Mouse (Mus musculus) embryonic facial prominence, embryonic 13.5 days (tissue): ENCODE results near the gene Rock2. TPM values are rescaled to one million over a fixed set of nuclear protein-coding genes. Genes with fewer than 3 reads are reported as not detected.

Experiments used
- ATAC-seq: fragments of 200-750 bp; cut with Nextera tagmentation; 2 replicates; pipeline ENCODE4 v1.8.0; 2017; ENCODE audit warnings: low read depth; ENCODE audit not compliant: insufficient number of reproducible peaks, insufficient read depth, low FRiP score, low TSS enrichment
- H3K27ac ChIP-seq: fragments of 300-500 bp; sonication (generic); 2 replicates; pipeline ENCODE4 v1.5.1; 2015; ENCODE audit warnings: moderate library complexity, mild to moderate bottlenecking, inconsistent platforms
- H3K27me3 ChIP-seq: fragments of 300-500 bp; sonication (generic); 2 replicates; pipeline ENCODE4 v1.6.1; 2015; ENCODE audit warnings: mild to moderate bottlenecking, inconsistent platforms
- H3K36me3 ChIP-seq: fragments of 300-500 bp; sonication (generic); 2 replicates; pipeline ENCODE4 v1.6.1; 2015; ENCODE audit warnings: mild to moderate bottlenecking, inconsistent platforms
- H3K4me1 ChIP-seq: fragments of 300-500 bp; sonication (generic); 2 replicates; pipeline ENCODE4 v1.6.1; 2015; ENCODE audit warnings: inconsistent platforms
- H3K4me2 ChIP-seq: fragments of 300-500 bp; sonication (generic); 2 replicates; pipeline ENCODE4 v1.6.1; 2015; ENCODE audit warnings: moderate library complexity, mild to moderate bottlenecking, inconsistent platforms
- H3K4me3 ChIP-seq: fragments of 300-500 bp; sonication (generic); 2 replicates; pipeline ENCODE4 v1.5.1; 2015; ENCODE audit warnings: mild to moderate bottlenecking, inconsistent platforms
- H3K9ac ChIP-seq: fragments of 300-500 bp; sonication (generic); 2 replicates; pipeline ENCODE4 v1.6.1; 2015; ENCODE audit warnings: mild to moderate bottlenecking, inconsistent platforms
- H3K9me3 ChIP-seq: fragments of 300-500 bp; sonication (generic); 2 replicates; pipeline ENCODE4 v1.6.1; 2016; ENCODE audit warnings: inconsistent platforms
- WGBS: fragments of 180-500 bp; shearing (Covaris S2); methylation state at CpG from one replicate; pipeline ENCODE4 v1.1.7; 2015; ENCODE audit warnings: mixed read lengths; 5-methylcytosine and 5-hydroxymethylcytosine counted together
- polyA plus RNA-seq: library from polyadenylated mRNA; unstranded; fragments of >200 nt; fragmentation: Nextera tagmentation; extraction: Ambion mirVana; gene quantifications from 2 replicates; pipeline ENCODE4 v1.2.1, GENCODE M21; 2015

Rock2 gene
- polyA plus RNA-seq, 1 experiment from 2014 or later, result 14.6 TPM

DNA sequence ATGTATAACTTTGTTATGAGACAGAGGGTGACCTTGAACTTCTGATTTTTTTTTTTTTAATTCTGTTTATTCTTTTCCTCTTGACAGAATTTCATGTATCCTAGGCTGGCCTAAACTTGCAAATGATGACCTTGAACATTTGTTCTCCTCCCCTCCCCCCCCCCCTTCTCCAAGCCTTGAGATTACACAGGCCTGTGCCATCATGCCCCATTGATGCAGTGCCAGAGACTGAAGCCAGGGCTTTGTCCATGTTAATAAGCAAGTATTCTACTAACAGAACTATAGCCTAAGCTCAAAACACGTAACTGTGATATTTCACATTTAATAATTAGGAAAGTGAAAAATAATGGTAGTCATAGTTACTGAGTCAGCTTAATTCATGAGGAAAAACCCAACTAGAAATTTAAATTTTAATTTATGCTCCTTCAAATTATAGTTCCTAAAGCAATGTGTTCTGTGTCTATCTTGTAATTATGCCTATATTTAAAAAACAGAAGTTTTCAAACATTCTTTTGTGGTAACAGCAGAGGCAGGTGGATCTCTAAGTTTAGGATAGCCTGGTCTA is 12.7 kb downstream of the Rock2 start:
- Histone ChIP-seq H3K4me3 (no peak overlapping the region), H3K27me3 (no peaks in the 10 kb centered on the region), H3K27ac (no peak overlapping the region), H3K4me2 (no peak overlapping the region), H3K4me1 (no peaks in the 10 kb centered on the region), H3K36me3 (no peaks in the 10 kb centered on the region), H3K9me3 (no peaks in the 10 kb centered on the region), H3K9ac (no peak overlapping the region)
- WGBS, result 92% methylated on average over 1 of the region's 1 CpGs
- no peak for ATAC-seq

DNA sequence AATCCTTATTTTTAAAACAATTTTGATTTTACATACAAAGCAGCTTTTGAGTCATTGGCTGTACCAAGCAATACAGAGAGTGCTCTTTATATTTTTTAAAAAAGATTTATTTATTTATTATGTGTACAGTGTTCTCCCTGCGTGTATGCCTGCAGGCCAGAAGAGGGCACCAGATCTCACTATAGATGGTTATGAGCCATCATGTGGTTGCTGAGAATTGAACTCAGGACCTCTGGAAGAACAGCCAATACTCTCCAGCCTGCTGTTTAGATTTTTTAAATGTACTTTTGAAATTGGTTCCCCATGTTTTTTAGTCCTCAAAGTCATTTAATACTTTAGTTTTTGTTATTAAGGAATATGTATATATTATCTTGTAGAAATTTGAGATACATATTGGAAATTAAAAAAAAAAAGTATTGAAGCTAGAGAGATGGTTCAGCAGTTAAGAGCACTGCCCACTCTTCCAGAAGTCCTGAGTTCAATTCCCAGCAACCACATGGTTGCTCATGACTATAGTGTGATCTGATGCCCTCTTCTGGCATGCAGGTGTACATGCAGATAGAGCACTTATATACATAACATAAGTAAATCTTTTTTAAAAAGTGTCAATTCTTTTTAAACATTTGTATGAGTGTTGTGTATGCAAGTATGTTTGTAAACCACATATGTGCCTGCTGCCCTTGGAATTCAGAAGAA is 13.4 kb downstream of the Rock2 start:
- WGBS, result 92% methylated on average over 1 of the region's 1 CpGs

DNA sequence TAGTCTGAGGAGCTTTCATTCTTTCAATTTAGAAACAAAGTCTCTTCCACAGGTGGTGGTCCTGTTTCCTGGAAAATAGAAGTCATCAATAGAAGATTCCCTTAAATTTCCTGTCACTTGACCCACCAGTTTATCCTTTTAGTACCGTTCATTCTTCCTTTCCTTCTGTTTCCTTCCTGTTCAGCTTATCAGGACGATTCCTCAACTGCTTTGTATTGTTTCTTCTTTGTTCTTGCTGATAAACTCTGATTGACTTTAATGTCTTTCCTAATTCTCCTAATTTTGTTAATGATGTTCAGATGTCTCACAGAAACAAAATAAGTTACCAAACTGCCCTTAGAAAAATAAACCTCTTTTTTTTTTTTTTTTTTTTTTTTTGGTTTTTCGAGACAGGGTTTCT is 16.8 kb downstream of the Rock2 start:
- Histone ChIP-seq H3K9ac (no peak overlapping the region), H3K4me3 (no peak overlapping the region), H3K9me3 (no peaks in the 10 kb centered on the region), H3K27me3 (no peaks in the 10 kb centered on the region), H3K4me2 (no peak overlapping the region), H3K27ac (no peak overlapping the region), H3K4me1 (no peaks in the 10 kb centered on the region), H3K36me3 (no peaks in the 10 kb centered on the region)
- no peak for ATAC-seq
- 35% methylated on average over 3 of the region's 3 CpGs for WGBS

More for the DNA sequence above, 13.4 kb downstream of the Rock2 start:
- Histone ChIP-seq H3K27me3 (no peaks in the 10 kb centered on the region), H3K4me2 (no peak overlapping the region), H3K9me3 (no peaks in the 10 kb centered on the region), H3K4me1 (no peaks in the 10 kb centered on the region), H3K36me3 (no peaks in the 10 kb centered on the region), H3K4me3 (no peak overlapping the region), H3K9ac (no peak overlapping the region), H3K27ac (no peak overlapping the region)
- no peak for ATAC-seq

DNA sequence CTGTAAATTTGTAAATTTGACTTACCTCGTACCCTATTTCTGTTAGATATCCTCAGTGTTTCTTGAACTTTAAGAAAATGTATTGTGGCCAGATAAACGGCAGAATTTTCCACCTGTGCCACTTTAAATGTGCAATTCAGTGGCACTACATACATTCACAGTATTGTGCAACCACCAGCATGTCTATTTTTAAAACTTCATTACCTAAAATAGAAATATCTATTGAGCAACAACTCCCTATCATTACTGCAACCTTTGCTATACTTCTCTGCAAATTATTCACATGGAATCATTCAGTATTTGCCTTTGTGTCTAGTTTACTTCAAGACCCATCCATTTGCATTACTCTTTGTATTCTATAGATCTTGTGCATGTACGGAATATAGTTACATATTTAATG is 17.9 kb downstream of the Rock2 start:
- ATAC-seq, result no peak
- WGBS, result 88% methylated on average over 3 of the region's 3 CpGs
- H3K36me3 ChIP-seq, result no peaks in the 10 kb centered on the region
- no peak overlapping the region for H3K9ac ChIP-seq
- no peak overlapping the region for H3K4me3 ChIP-seq
- no peaks in the 10 kb centered on the region for H3K9me3 ChIP-seq
- no peaks in the 10 kb centered on the region for H3K4me1 ChIP-seq
- H3K27me3 ChIP-seq, result no peaks in the 10 kb centered on the region
- no peak overlapping the region for H3K4me2 ChIP-seq
- H3K27ac ChIP-seq, result no peak overlapping the region

DNA sequence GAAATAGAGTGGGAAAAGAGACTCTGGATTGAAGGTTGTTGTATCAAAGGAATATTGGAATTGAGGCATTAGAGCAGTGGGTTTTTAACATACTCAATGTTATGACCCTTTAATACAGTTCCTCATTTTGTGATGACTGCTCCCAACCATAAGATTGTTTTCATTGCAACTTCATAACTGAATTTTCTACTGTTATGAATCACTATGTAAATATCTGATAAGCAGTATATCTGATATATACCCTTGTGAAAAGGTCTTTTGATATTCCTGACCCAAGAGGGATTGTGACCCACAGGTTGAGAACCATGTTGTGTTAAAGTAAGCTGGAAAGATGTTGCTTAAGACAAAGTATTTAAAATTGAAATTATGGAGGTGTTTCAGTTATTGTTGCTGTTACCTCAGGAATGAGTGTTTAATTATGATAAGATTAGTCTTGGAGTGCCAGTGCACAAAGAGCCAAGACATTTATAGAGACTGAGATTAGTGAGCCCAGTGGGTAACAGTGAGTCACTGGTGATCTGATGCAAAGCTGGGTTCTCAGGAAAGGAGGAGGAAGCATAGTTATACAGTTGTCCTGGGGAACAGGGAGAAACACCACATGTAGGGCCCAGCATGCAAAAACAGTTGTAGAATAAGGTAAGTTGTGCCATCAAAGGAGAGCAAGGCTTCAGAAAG is 25.6 kb downstream of the Rock2 start:
- no peak for ATAC-seq
- Histone ChIP-seq H3K36me3 (no peaks in the 10 kb centered on the region), H3K27me3 (no peaks in the 10 kb centered on the region), H3K4me1 (no peaks in the 10 kb centered on the region), H3K4me3 (no peak overlapping the region), H3K9me3 (no peaks in the 10 kb centered on the region), H3K4me2 (no peak overlapping the region), H3K27ac (no peak overlapping the region), H3K9ac (no peak overlapping the region)

DNA sequence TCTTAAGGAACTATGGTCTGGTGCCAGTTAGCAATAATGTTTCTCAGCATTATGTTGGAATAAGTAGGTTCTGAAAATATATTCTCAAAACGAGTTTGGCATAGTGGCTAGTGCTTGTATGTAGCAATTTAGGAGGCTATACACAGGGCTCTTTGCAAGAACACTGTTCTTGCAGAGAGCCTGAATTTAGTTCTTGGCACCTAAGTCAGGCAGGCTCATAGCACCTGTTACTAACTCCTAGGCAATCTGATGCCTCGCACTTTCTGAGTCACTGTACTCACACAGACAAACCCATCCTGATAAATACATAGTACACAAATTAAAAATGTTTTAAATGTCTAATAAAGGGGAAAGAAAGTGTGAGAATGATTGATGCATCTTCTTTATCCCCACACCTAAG is 33.2 kb downstream of the Rock2 start:
- Histone ChIP-seq H3K4me3 (no peak overlapping the region), H3K4me1 (no peaks in the 10 kb centered on the region), H3K36me3 (peaks cover 30% of the 10 kb centered on the region), H3K27me3 (no peaks in the 10 kb centered on the region), H3K4me2 (no peak overlapping the region), H3K9me3 (no peaks in the 10 kb centered on the region), H3K9ac (no peak overlapping the region), H3K27ac (no peak overlapping the region)
- no peak for ATAC-seq
- 89% methylated on average over 2 of the region's 2 CpGs for WGBS

DNA sequence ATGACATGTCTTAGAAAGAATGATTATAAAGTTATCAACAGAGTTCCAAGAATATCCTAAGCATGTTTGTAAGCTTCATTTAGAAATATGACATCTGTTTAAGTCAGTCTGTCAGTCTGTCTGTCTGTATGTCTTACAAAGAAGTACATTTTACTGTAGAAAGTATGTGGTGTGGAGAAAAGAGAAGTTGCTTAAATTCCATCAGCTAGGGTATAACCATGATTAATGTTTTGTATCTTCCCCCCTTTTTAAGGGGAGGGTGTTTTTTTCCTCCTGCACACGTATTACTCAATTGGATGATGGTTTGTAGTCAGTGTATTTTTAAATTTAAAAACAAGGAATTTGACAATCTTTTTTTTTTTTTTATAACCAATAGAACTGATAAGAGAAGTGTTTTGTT is 39.7 kb downstream of the Rock2 start:
- no peaks in the 10 kb centered on the region for H3K9me3 ChIP-seq
- H3K27ac ChIP-seq, result no peak overlapping the region
- no peak overlapping the region for H3K4me3 ChIP-seq
- ATAC-seq, result no peak
- H3K9ac ChIP-seq, result no peak overlapping the region
- H3K27me3 ChIP-seq, result no peaks in the 10 kb centered on the region
- no peaks in the 10 kb centered on the region for H3K4me1 ChIP-seq
- 93% methylated on average over 1 of the region's 1 CpGs for WGBS
- no peak overlapping the region for H3K4me2 ChIP-seq
- peaks cover 27% of the 10 kb centered on the region for H3K36me3 ChIP-seq

DNA sequence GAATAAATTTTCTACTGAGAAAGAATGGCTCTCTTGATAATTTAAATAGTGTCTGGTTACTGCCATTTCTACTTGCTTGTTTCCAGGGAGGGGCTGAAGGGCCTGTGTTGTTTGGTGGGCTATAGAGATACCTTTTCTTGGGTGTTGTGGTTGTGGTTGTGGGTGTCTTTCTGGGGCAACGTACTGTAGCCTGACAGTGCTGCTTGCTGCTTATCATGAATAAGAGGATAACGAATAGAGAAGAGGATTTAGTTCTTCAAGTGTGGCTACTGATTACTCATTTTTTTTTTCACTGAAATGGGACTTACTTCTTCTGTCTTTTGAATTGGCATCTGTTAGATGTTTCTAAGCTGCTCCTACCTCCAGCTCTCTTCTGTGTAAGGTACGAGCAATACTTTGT is 47.3 kb downstream of the Rock2 start:
- 87% methylated on average over 3 of the region's 3 CpGs for WGBS
- no peak for ATAC-seq
- Histone ChIP-seq H3K4me3 (no peak overlapping the region), H3K9ac (no peak overlapping the region), H3K27ac (no peak overlapping the region), H3K4me2 (no peak overlapping the region), H3K27me3 (no peaks in the 10 kb centered on the region), H3K4me1 (no peaks in the 10 kb centered on the region), H3K36me3 (peaks cover 12% of the 10 kb centered on the region), H3K9me3 (no peaks in the 10 kb centered on the region)

DNA sequence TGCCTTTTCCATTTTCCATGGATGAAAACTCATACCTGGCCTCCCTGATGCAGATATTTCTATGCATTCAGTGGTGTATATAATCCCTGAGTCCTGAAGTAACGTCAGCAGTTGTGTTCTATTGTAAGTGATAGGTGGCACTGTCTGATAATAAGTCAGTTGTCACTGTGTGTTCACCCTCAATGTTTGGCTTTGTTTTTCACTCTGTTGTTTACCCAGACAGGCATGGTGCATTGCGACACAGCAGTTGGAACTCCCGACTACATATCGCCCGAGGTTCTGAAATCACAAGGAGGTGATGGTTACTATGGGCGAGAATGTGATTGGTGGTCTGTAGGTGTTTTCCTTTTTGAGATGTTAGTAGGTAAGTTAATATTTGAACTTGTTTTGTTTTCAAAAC is 53.5 kb downstream of the Rock2 start:
- 94% methylated on average over 6 of the region's 6 CpGs for WGBS
- Histone ChIP-seq H3K9me3 (no peaks in the 10 kb centered on the region), H3K27me3 (no peaks in the 10 kb centered on the region), H3K4me1 (no peaks in the 10 kb centered on the region), H3K9ac (no peak overlapping the region), H3K4me2 (no peak overlapping the region), H3K4me3 (no peak overlapping the region), H3K36me3 (peaks cover 27% of the 10 kb centered on the region), H3K27ac (no peak overlapping the region)
- no peak for ATAC-seq

DNA sequence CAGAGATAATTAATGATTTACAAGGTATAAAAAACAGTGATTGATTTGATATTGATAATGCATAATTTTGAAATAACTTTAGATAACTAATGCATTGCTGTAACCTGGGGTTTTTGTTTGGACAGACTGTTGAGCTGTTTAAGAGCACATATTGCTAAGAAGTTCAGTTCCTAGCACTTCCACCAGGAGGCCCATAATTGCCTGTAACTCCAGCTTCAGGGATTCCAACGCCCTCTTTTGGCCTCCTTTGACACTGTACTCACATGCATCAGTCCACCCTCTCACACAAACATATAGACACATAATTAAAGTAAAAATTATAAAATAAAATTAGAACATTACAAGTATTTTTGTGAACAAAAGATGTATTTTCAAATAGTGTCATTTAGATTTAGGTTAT is 64.2 kb downstream of the Rock2 start:
- Histone ChIP-seq H3K4me2 (no peak overlapping the region), H3K4me3 (no peak overlapping the region), H3K4me1 (no peaks in the 10 kb centered on the region), H3K9me3 (no peaks in the 10 kb centered on the region), H3K27ac (no peak overlapping the region), H3K9ac (no peak overlapping the region), H3K36me3 (peaks cover 49% of the 10 kb centered on the region), H3K27me3 (no peaks in the 10 kb centered on the region)
- ATAC-seq, result no peak
- WGBS, result 67% methylated on average over 1 of the region's 1 CpGs

DNA sequence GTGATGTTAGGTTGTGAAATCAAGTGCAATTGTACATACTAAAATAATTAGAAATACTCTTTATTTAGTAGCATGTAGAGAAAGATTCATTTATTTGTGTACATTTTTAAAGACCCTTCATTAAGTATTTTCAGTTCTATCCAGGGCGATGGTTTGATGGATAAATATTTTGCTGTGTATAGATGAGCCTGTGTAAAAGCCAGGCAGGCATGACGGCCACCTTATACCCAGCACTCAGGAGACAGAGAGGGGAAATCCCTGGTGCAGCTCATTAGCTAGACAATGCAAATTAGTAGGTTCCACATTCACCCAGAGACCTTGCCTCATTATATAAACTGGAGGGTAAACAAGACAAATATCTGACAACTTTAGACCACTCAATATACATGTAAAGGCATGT is 68.7 kb downstream of the Rock2 start:
- no peak for ATAC-seq
- Histone ChIP-seq H3K9ac (no peak overlapping the region), H3K4me2 (no peak overlapping the region), H3K4me1 (no peaks in the 10 kb centered on the region), H3K27me3 (no peaks in the 10 kb centered on the region), H3K4me3 (no peak overlapping the region), H3K9me3 (no peaks in the 10 kb centered on the region), H3K36me3 (peaks cover 44% of the 10 kb centered on the region), H3K27ac (no peak overlapping the region)
- WGBS, result 84% methylated on average over 2 of the region's 2 CpGs

DNA sequence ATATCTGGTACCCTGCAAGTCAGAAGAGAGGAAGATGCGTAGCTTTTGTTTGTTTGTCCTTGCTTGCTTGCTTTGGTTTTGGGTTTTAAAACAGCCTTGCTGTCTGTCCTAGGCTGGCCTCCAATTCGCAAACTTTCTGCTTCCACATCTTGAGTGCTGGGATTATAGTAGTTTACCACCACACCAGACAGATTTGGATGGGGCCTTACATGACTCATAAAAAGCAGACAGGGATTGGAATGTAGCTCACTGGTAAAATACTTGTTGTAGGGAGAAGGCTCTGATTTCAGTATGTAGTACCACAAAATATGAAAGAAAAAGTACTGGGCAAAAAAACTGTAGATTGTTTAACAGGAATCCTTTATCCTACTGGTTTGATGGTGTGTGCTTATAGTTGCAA is 72.1 kb downstream of the Rock2 start:
- H3K4me1 ChIP-seq, result no peaks in the 10 kb centered on the region
- no peak overlapping the region for H3K4me3 ChIP-seq
- no peak overlapping the region for H3K9ac ChIP-seq
- H3K27ac ChIP-seq, result no peak overlapping the region
- H3K27me3 ChIP-seq, result no peaks in the 10 kb centered on the region
- ATAC-seq, result no peak
- WGBS, result 89% methylated on average over 2 of the region's 2 CpGs
- H3K4me2 ChIP-seq, result no peak overlapping the region
- H3K9me3 ChIP-seq, result no peaks in the 10 kb centered on the region
- peaks cover 40% of the 10 kb centered on the region for H3K36me3 ChIP-seq
